Mouse (Mus musculus) midbrain, embryonic 11.5 days (tissue): Measurements from ENCODE around the gene Ykt6. TPM values are rescaled to one million over a fixed set of nuclear protein-coding genes. Genes with fewer than 3 reads are reported as not detected.

Source experiments
- ATAC-seq: fragments of 200-750 bp; cut with Nextera tagmentation; 2 replicates; pipeline ENCODE4 v1.8.0; 2017; ENCODE audit warnings: moderate TSS enrichment, moderate library complexity; ENCODE audit not compliant: low FRiP score
- DNase-seq: peaks from one replicate; pipeline ENCODE4 v3.0.0; 2015; ENCODE audit warnings: low spot score; ENCODE audit errors: missing footprints
- H3K27ac ChIP-seq: fragments of 300-500 bp; sonication (generic); 2 replicates; pipeline ENCODE4 v1.5.1; 2014; ENCODE audit warnings: low read depth, low read length
- H3K27me3 ChIP-seq: fragments of 300-500 bp; sonication (generic); 2 replicates; pipeline ENCODE4 v1.6.1; 2014; ENCODE audit warnings: mild to moderate bottlenecking, low read length, moderate library complexity, mixed read lengths; ENCODE audit not compliant: control insufficient read depth, insufficient read depth
- H3K36me3 ChIP-seq: fragments of 300-500 bp; sonication (generic); 2 replicates; pipeline ENCODE4 v1.6.1; 2014; ENCODE audit warnings: mild to moderate bottlenecking, low read length, moderate library complexity, mixed read lengths; ENCODE audit not compliant: control insufficient read depth, insufficient read depth
- H3K4me1 ChIP-seq: fragments of 300-500 bp; sonication (generic); 2 replicates; pipeline ENCODE4 v1.6.1; 2014; ENCODE audit warnings: low read length; ENCODE audit not compliant: control insufficient read depth, insufficient read depth
- H3K4me2 ChIP-seq: fragments of 300-500 bp; sonication (generic); 2 replicates; pipeline ENCODE4 v1.6.1; 2014; ENCODE audit warnings: mild to moderate bottlenecking, moderate library complexity
- H3K4me3 ChIP-seq: fragments of 300-500 bp; sonication (generic); 2 replicates; pipeline ENCODE4 v1.5.1; 2014; ENCODE audit warnings: low read depth, low read length
- H3K9ac ChIP-seq: fragments of 300-500 bp; sonication (generic); 2 replicates; pipeline ENCODE4 v1.6.1; 2014; ENCODE audit warnings: low read length
- H3K9me3 ChIP-seq: fragments of 300-500 bp; sonication (generic); 2 replicates; pipeline ENCODE4 v1.6.1; 2016; ENCODE audit warnings: low read length; ENCODE audit not compliant: control insufficient read depth
- WGBS: fragments of 180-500 bp; shearing (Covaris S2); extraction: QIAGEN DNeasy Blood & Tissue Kit; methylation state at CpG from one replicate; pipeline ENCODE4 v1.1.7; 2014; 5-methylcytosine and 5-hydroxymethylcytosine counted together
- polyA plus RNA-seq: library from polyadenylated mRNA; unstranded; fragments of >200 nt; fragmentation: Nextera tagmentation; extraction: Ambion mirVana; gene quantifications from 2 replicates; pipeline ENCODE4 v1.2.1, GENCODE M21; 2014

The Ykt6 gene
- polyA plus RNA-seq, result 27.2 and 29.4 TPM in 2 replicates

GRCm38 (mm10) chr11:5955546-5956276 lies at the start of gene Ykt6:
Gene Ykt6, plus strand, starts transcription at chr11:5955693.
- H3K27me3 ChIP-seq, result no peaks in the 10 kb centered on the region
- WGBS, result under 1% methylated on average over 71 of the region's 71 CpGs
- H3K9me3 ChIP-seq, result no peaks in the 10 kb centered on the region
- H3K27ac ChIP-seq, result peak within 1 kb of the TSS; percentile 74
- H3K4me1 ChIP-seq, result peaks cover 7% of the 10 kb centered on the region
- peak within 1 kb of the TSS; percentile 93 for H3K4me3 ChIP-seq
- no peaks in the 10 kb centered on the region for H3K36me3 ChIP-seq
- ATAC-seq (peak; percentile 96), DNase-seq (peak; percentile 99)
- H3K9ac ChIP-seq, result peak within 1 kb of the TSS; percentile 95
- peak within 1 kb of the TSS; percentile 56 for H3K4me2 ChIP-seq

GRCm38 (mm10) chr11:5905778-5906518 lies 49.5 kb upstream of the Ykt6 start:
- Histone ChIP-seq H3K9ac (no peak overlapping the region), H3K4me1 (peaks cover 15% of the 10 kb centered on the region), H3K9me3 (no peaks in the 10 kb centered on the region), H3K4me3 (no peak overlapping the region), H3K36me3 (no peaks in the 10 kb centered on the region), H3K27ac (no peak overlapping the region), H3K27me3 (no peaks in the 10 kb centered on the region), H3K4me2 (no peak overlapping the region)
- 85% methylated on average over 10 of the region's 10 CpGs for WGBS
- DNase-seq, result peak; percentile 14
- ATAC-seq, result no peak

GRCm38 (mm10) chr11:5907096-5907495 lies 48.4 kb upstream of the Ykt6 start:
- H3K27me3 ChIP-seq, result no peaks in the 10 kb centered on the region
- ATAC-seq (no peak), DNase-seq (peak; percentile 77)
- no peak overlapping the region for H3K4me2 ChIP-seq
- H3K27ac ChIP-seq, result no peak overlapping the region
- H3K9ac ChIP-seq, result no peak overlapping the region
- H3K9me3 ChIP-seq, result no peaks in the 10 kb centered on the region
- H3K4me1 ChIP-seq, result peaks cover 8% of the 10 kb centered on the region
- no peak overlapping the region for H3K4me3 ChIP-seq
- WGBS, result 50% methylated on average over 5 of the region's 5 CpGs
- no peaks in the 10 kb centered on the region for H3K36me3 ChIP-seq

- Histone ChIP-seq H3K27me3 (no peaks in the 10 kb centered on the region), H3K27ac (no peak overlapping the region), H3K4me2 (no peak overlapping the region), H3K9ac (no peak overlapping the region), H3K4me1 (no peaks in the 10 kb centered on the region), H3K9me3 (no peaks in the 10 kb centered on the region), H3K36me3 (no peaks in the 10 kb centered on the region), H3K4me3 (no peak overlapping the region)
- 82% methylated on average over 4 of the region's 4 CpGs for WGBS
- no peak for ATAC-seq
- peak; percentile 26 for DNase-seq
These were observed 46.9 kb upstream of the Ykt6 start for GRCm38 (mm10) chr11:5908642-5909041.

GRCm38 (mm10) chr11:5912635-5913034 lies 42.9 kb upstream of the Ykt6 start:
- H3K4me2 ChIP-seq, result no peak overlapping the region
- ATAC-seq (no peak), DNase-seq (peak; percentile 89)
- no peak overlapping the region for H3K9ac ChIP-seq
- H3K9me3 ChIP-seq, result no peaks in the 10 kb centered on the region
- H3K27ac ChIP-seq, result no peak overlapping the region
- H3K4me1 ChIP-seq, result no peaks in the 10 kb centered on the region
- WGBS, result 31% methylated on average over 5 of the region's 5 CpGs
- H3K4me3 ChIP-seq, result no peak overlapping the region
- H3K36me3 ChIP-seq, result no peaks in the 10 kb centered on the region
- H3K27me3 ChIP-seq, result no peaks in the 10 kb centered on the region

- no peak overlapping the region for H3K4me3 ChIP-seq
- no peak overlapping the region for H3K4me2 ChIP-seq
- 77% methylated on average over 8 of the region's 8 CpGs for WGBS
- no peaks in the 10 kb centered on the region for H3K4me1 ChIP-seq
- no peaks in the 10 kb centered on the region for H3K36me3 ChIP-seq
- peak; percentile 74 for DNase-seq
- H3K9me3 ChIP-seq, result no peaks in the 10 kb centered on the region
- no peak for ATAC-seq
- H3K9ac ChIP-seq, result no peak overlapping the region
- H3K27me3 ChIP-seq, result no peaks in the 10 kb centered on the region
- H3K27ac ChIP-seq, result no peak overlapping the region
These were observed 42.2 kb upstream of the Ykt6 start for GRCm38 (mm10) chr11:5913256-5913655.

GRCm38 (mm10) chr11:5913936-5914335 lies 41.6 kb upstream of the Ykt6 start:
- Histone ChIP-seq H3K9ac (no peak overlapping the region), H3K27ac (no peak overlapping the region), H3K4me2 (no peak overlapping the region), H3K27me3 (no peaks in the 10 kb centered on the region), H3K4me1 (no peaks in the 10 kb centered on the region), H3K9me3 (no peaks in the 10 kb centered on the region), H3K4me3 (no peak overlapping the region), H3K36me3 (no peaks in the 10 kb centered on the region)
- ATAC-seq, result no peak
- 73% methylated on average over 4 of the region's 4 CpGs for WGBS
- DNase-seq, result peak; percentile 39

- ATAC-seq, result no peak
- Histone ChIP-seq H3K9me3 (no peaks in the 10 kb centered on the region), H3K4me1 (no peaks in the 10 kb centered on the region), H3K36me3 (no peaks in the 10 kb centered on the region), H3K4me2 (no peak overlapping the region), H3K9ac (no peak overlapping the region), H3K4me3 (no peak overlapping the region), H3K27me3 (no peaks in the 10 kb centered on the region), H3K27ac (no peak overlapping the region)
- peak; percentile 41 for DNase-seq
- 52% methylated on average over 5 of the region's 5 CpGs for WGBS
These were observed 40.6 kb upstream of the Ykt6 start for GRCm38 (mm10) chr11:5914940-5915339.

- H3K27ac ChIP-seq, result no peak overlapping the region
- no peaks in the 10 kb centered on the region for H3K9me3 ChIP-seq
- no peak overlapping the region for H3K4me2 ChIP-seq
- H3K4me3 ChIP-seq, result no peak overlapping the region
- 88% methylated on average over 5 of the region's 5 CpGs for WGBS
- no peaks in the 10 kb centered on the region for H3K36me3 ChIP-seq
- H3K27me3 ChIP-seq, result no peaks in the 10 kb centered on the region
- peak; percentile 44 for DNase-seq
- no peaks in the 10 kb centered on the region for H3K4me1 ChIP-seq
- no peak overlapping the region for H3K9ac ChIP-seq
- ATAC-seq, result no peak
These were observed 39.9 kb upstream of the Ykt6 start for GRCm38 (mm10) chr11:5915429-5916177.
